Mouse (Mus musculus): ENCODE results near the gene Hist1h2ae. TPM values are rescaled to one million over a fixed set of nuclear protein-coding genes. Genes with fewer than 3 reads are reported as not detected.
A peak's percentile ranks its signal among the peaks of the same experiment; 100 is the strongest.
"Not testable (repeated sequence)": the region's sequence is repeated elsewhere in the genome, so short reads cannot be mapped to it uniquely, and the experiment has no call there.

Gene Hist1h2ae
- polyA plus RNA-seq, 1 experiment, result 1.7 TPM

DNA sequence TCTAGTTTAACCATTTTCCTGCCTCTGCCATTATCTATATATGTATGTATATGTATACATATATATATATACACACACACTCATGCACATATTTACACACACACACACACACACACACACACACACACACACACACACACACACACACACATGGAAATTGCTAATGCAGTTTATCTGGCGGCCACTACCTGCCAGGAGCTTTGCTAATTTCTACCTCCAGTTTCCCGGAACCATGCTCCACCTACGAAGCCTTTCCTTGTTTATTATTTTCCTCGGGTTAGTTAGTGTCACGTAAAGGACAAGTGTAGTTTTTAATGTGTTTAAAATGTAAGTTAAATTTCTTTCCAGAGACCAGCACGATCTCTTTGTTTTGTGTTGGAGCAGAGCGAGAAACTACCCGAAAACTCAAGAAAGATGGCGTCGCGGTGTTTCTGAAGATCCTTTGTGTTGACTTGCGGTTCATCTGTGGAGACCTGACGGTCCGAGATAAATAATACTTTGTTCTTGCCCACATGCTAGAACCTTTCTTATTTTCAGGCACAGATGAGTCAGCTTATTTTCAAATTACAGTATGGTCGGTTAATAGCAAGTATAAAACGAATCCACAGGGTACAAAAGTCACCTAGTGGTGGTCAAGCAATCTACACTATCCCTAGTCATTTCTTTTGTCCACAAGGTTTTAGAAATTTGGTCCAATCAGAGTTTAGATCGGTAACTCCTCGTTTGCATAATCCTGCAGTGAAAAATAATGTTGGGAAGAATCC, 8.1 kb downstream of the Hist1h2ae start:
- no peak for TF ChIP-seq CTCF (IDR thresholded peaks at IDR 0.05; ENCODE audit: low read depth, low read length)
- peaks cover 23% of the 10 kb centered on the region for H3K4me1 ChIP-seq (ENCODE audit: control insufficient read depth, insufficient read depth, low read length)
- peak overlapping the region; percentile 35 for H3K4me3 ChIP-seq (ENCODE audit: insufficient read depth, low read length)
- peak overlapping the region; percentile 99 for H3K27ac ChIP-seq (ENCODE audit: insufficient read depth, low read depth, low read length)

DNA sequence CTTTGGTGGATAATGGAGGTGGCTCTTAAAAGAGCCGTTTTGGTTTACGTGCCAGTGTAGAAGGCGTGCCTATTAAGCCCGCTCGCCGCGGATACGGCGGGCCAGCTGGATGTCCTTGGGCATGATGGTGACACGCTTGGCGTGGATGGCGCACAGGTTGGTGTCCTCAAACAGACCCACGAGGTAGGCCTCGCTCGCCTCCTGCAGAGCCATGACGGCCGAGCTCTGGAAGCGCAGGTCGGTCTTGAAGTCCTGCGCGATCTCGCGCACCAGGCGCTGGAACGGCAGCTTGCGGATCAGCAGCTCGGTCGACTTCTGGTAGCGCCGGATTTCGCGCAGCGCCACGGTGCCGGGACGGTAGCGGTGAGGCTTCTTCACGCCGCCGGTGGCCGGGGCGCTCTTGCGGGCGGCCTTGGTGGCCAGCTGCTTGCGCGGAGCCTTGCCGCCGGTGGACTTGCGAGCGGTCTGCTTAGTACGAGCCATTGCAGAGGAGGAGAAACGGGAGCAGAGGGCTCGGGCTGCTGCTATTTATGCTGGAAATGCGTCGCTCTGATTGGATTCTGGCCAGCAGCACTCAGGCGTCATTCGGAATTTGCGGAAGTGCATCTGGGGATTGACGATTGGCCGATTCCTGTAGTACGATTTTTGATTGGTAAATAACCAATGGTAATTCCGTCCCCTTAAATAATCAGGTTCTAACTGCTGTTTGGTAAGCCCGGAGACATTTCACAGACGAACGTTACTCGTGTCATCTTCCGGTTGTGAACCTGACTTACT, 8.9 kb downstream of the Hist1h2ae start, which contains the start of gene Hist1h3e:
TSS of gene Hist1h3e (minus strand) at position 487 of the 777 bp plus-strand sequence.
- TF ChIP-seq POLR2A (IDR thresholded peaks at IDR 0.05; ENCODE audit: borderline replicate concordance, low read depth, low read length), result peak; percentile 91
- peak within 1 kb of the TSS; percentile 99 for H3K27ac ChIP-seq (ENCODE audit: insufficient read depth, low read depth, low read length)
- peak within 1 kb of the TSS; percentile 56 for H3K4me3 ChIP-seq (ENCODE audit: insufficient read depth, low read length)
- H3K4me1 ChIP-seq (ENCODE audit: control insufficient read depth, insufficient read depth, low read length), result peaks cover 23% of the 10 kb centered on the region

DNA sequence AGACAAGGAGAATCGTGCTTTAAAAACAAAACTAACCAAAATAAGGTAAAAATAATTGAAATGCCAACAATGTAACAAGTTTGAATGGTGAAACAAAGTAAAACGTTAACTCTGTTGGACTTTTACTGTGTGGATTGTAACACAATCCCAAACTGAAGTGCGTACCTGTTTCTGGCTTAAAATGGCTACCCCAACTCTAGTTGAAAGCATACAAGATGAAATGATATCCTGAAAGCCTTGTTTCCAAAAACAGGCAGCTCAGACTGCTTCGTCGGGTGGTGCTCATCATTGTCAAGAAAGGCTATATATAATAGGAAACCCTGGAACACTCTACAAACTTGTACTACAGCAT, 9.5 kb downstream of the Hist1h2ae start:
- Histone ChIP-seq H3K27ac (ENCODE audit: insufficient read depth, low read depth, low read length) (peak overlapping the region; percentile 76), H3K4me3 (ENCODE audit: insufficient read depth, low read length) (peak overlapping the region; percentile 56)

DNA sequence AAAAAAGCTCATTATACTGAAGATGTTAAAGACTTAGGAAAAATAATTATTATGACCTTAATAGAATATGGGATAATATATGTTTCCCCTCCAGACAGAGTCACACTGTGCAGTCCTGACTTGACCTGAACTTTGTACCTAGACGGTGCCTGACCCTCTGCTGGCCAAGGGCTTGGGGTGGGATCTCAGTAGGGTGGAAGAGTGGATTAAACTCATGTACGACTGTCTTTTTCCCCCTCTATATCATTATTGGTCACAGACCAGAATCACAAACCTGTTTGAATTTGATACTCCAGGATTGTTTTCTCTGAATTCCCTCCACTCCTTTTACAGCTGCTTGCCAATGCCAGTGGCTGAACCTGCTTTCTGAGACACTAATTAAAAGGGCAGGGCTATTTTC, 10.3 kb downstream of the Hist1h2ae start:
- H3K4me3 ChIP-seq (ENCODE audit: insufficient read depth, low read length); H3K27ac ChIP-seq (ENCODE audit: insufficient read depth, low read depth, low read length): not testable (repeated sequence)
- peaks cover 26% of the 10 kb centered on the region for H3K4me1 ChIP-seq (ENCODE audit: control insufficient read depth, insufficient read depth, low read length)

More for the DNA sequence above, 9.5 kb downstream of the Hist1h2ae start:
- H3K4me1 ChIP-seq (ENCODE audit: control insufficient read depth, insufficient read depth, low read length), result peaks cover 26% of the 10 kb centered on the region

DNA sequence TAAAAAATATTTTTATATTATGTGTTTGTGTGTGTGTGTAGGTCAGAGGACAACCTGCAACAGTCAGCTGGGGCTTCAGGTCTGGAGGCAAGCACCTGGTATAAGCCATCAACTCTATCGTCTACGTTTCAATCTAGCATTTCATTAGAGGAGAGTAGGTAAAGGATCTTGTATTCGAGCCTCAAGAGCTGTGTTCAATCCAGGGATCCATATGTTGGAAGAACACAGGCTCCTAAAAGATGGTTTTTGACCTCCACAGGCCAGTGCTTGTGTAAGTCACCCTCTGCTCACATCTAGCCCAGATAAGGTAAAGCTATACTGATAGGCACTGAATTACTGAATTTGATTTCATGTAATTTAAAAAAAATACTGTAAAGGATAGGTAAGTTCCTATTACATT, 14.1 kb downstream of the Hist1h2ae start:
- Histone ChIP-seq H3K4me1 (ENCODE audit: control insufficient read depth, insufficient read depth, low read length) (peaks cover 13% of the 10 kb centered on the region), H3K4me3 (ENCODE audit: insufficient read depth, low read length) (peak overlapping the region; percentile 33; the same call in 1 of the 2 replicates), H3K27ac (ENCODE audit: insufficient read depth, low read depth, low read length) (peak overlapping the region; percentile 50)
- TF ChIP-seq CTCF (IDR thresholded peaks at IDR 0.05; ENCODE audit: low read depth, low read length) (no peak), POLR2A (IDR thresholded peaks at IDR 0.05; ENCODE audit: borderline replicate concordance, low read depth, low read length) (no peak)

DNA sequence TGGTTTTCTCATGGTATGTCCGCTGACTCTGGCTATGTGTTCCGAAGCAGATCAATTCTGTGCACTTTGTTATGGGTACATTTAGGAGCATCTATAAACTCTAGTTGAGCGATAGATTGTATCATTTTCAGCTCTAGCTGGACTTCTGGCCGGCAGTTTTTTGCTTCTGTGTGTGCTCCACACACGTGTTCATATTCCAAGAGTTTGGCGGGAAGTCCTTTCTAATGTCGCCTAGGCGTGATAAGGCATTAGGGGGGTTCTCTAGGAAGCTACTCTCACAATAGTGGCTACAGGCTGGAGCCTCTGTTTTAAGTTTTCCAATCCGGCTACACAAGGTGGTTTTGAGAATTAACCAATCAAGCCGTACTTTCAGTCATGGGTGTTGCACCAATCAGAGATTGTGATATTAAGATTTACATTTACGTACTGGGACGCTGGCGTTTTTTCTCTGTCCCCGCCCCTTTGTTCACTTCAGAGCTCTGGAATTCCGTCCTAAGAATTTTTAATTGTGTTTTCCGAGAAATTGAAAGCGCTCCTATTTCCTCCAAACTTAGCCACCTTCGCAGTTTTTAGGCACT, 15.1 kb downstream of the Hist1h2ae start:
- Histone ChIP-seq H3K27ac (ENCODE audit: insufficient read depth, low read depth, low read length) (peak overlapping the region; percentile 87), H3K4me3 (ENCODE audit: insufficient read depth, low read length) (peak overlapping the region; percentile 62), H3K4me1 (ENCODE audit: control insufficient read depth, insufficient read depth, low read length) (peaks cover 13% of the 10 kb centered on the region)
- TF ChIP-seq CTCF (IDR thresholded peaks at IDR 0.05; ENCODE audit: low read depth, low read length), result no peak
- TF ChIP-seq POLR2A (IDR thresholded peaks at IDR 0.05; ENCODE audit: borderline replicate concordance, low read depth, low read length), result no peak

DNA sequence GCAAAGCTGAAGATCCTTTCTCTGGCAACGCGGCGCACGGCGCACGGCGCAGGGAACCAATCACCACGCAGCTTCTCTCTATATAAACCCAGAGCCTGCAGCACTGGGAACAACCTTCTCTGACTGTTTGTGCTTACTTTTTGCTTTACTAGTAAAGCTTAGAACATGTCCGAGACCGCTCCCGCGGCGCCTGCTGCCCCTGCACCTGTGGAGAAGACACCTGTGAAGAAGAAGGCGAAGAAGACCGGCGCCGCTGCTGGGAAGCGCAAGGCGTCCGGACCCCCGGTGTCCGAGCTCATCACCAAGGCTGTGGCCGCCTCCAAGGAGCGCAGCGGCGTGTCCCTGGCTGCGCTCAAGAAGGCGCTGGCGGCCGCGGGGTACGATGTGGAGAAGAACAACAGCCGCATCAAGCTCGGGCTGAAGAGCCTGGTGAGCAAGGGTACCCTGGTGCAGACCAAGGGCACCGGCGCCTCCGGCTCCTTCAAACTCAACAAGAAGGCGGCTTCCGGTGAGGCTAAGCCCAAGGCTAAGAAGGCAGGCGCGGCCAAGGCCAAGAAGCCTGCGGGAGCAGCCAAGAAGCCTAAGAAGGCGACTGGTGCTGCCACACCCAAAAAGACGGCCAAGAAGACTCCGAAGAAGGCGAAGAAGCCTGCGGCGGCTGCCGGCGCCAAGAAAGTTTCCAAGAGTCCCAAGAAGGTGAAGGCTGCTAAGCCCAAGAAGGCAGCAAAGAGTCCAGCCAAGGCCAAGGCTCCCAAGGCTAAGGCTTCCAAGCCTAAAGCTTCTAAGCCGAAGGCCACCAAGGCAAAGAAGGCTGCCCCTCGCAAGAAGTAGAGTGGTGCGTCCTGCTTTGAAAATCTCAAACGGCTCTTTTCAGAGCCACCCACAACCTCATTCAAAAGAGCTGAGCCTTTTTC, 15.8 kb downstream of the Hist1h2ae start:
- peaks cover 14% of the 10 kb centered on the region for H3K4me1 ChIP-seq (ENCODE audit: control insufficient read depth, insufficient read depth, low read length)
- TF ChIP-seq POLR2A (IDR thresholded peaks at IDR 0.05; ENCODE audit: borderline replicate concordance, low read depth, low read length), result peak; percentile 89
- no peak for TF ChIP-seq CTCF (IDR thresholded peaks at IDR 0.05; ENCODE audit: low read depth, low read length)

DNA sequence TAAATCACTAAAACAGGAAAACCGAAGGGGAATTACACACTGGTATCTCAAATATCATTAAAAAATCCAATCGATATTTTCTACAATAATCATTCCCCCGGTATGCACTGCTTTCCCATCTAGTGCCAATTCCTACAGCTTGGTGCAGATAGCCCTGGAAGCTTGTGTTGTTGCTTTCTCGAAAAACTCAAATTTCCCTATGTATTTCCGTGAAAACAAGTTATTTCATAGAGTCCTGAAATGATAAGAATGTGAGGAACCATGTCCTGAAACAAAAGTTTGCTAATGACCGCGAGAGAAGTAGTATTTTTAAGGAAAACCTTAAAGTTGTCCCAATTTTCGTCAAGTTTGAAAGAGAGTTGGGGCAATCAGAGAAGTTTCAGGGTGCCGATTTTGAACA, 16.6 kb downstream of the Hist1h2ae start:
- TF ChIP-seq CTCF (IDR thresholded peaks at IDR 0.05; ENCODE audit: low read depth, low read length), result no peak
- Histone ChIP-seq H3K27ac (ENCODE audit: insufficient read depth, low read depth, low read length) (peak overlapping the region; percentile 87), H3K4me1 (ENCODE audit: control insufficient read depth, insufficient read depth, low read length) (peaks cover 14% of the 10 kb centered on the region), H3K4me3 (ENCODE audit: insufficient read depth, low read length) (peak overlapping the region; percentile 12; the same call in 1 of the 2 replicates)

More for the DNA sequence above, 15.8 kb downstream of the Hist1h2ae start:
- peak overlapping the region; percentile 62 for H3K4me3 ChIP-seq (ENCODE audit: insufficient read depth, low read length)
- peak overlapping the region; percentile 87 for H3K27ac ChIP-seq (ENCODE audit: insufficient read depth, low read depth, low read length)

DNA sequence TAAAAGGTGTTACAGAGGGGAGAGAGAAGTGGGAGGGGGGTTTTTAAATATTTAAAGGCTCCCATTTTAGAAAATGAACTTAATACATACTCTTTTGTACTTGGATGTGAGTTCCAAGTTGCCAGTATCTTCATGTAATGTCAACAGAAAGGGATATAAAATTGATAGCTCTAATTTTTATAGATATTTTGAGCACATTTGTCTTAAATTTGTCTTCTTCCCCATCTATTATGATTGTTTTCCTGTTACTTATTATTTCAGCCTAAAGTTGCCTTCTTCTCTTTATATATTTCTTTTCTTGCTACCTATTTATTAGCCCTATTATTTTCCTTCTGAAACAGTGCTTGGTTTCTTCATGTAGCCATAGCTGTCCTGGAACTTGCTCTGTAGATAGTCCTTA, 18.1 kb downstream of the Hist1h2ae start, which contains the start of gene Hist1h1d:
TSS of gene Hist1h1d (plus strand) at position 301 of the 400 bp plus-strand sequence.
- Histone ChIP-seq H3K27ac (ENCODE audit: insufficient read depth, low read depth, low read length) (peak within 1 kb of the TSS; percentile 63), H3K4me1 (ENCODE audit: control insufficient read depth, insufficient read depth, low read length) (peaks cover 14% of the 10 kb centered on the region), H3K4me3 (ENCODE audit: insufficient read depth, low read length) (no peak within 1 kb of the TSS)
- TF ChIP-seq CTCF (IDR thresholded peaks at IDR 0.05; ENCODE audit: low read depth, low read length) (no peak), POLR2A (IDR thresholded peaks at IDR 0.05; ENCODE audit: borderline replicate concordance, low read depth, low read length) (no peak)
